Mouse (Mus musculus): ENCODE results near the gene Snap47.

- TF ChIP-seq POLR2A (IDR thresholded peaks at IDR 0.05; ENCODE audit: borderline replicate concordance, low read depth, low read length) (no peak), CTCF (IDR thresholded peaks at IDR 0.05; ENCODE audit: low read depth, low read length) (no peak)
Measured at GRCm38 (mm10) chr11:59486222-59486621, 35.2 kb upstream of the Snap47 start.

All from bone marrow macrophage, adult 2 months (primary cell).